Mouse (Mus musculus): Measurements from ENCODE around the gene Uts2b.
"Not testable (repeated sequence)": the region's sequence is repeated elsewhere in the genome, so short reads cannot be mapped to it uniquely, and the experiment has no call there.

The Uts2b gene

GRCm38 (mm10) chr16:27375318-27375717 lies 5.3 kb upstream of the Uts2b start:
- DNase-seq (ENCODE audit: low read depth, low spot score), result no peak

DNA sequence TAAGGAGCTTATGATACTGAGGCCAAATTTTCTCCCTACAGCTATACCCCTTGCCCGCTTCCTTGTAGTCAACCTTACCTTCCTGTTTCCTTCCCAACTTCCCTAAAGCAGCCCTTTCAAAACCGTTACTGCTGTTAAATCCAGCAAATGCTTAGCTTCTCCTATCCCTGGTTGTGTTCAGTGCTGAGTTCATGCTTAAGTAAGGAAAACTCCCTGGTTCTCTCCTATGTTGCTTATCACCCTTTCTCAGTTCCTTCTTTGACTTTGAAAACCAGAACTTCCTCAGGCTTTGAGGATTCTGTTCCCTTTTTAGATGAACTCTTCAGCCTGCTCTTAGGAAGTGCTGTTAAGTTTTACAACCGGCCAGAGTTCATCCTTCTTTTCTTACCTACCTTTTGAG lies 4.1 kb upstream of the Uts2b start:
- DNase-seq (ENCODE audit: low read depth, low spot score), result no peak

DNA sequence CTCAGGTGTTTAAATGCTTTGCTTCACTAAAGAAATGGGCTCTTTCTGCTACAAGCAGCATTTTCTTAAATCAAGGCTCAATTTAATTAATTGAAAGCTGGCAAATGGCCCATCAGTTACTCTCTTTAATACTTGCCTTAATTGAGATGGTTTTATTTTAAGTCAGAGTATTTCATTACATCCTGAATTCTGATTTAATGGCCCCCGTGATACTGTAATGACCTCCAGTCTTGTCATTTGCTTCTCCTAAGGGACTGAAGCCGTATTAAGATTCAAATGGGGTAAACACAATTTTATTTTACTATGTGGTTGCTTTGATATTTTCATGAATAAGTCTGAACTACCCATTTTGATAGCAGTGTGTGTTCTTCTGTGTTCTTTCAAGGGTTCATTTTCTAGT lies 661 bp upstream of the Uts2b start:
- no peak for DNase-seq (ENCODE audit: low read depth, low spot score)

GRCm38 (mm10) chr16:27360059-27360458 lies 10.0 kb downstream of the Uts2b start:
- DNase-seq (ENCODE audit: low read depth, low spot score), result no peak

DNA sequence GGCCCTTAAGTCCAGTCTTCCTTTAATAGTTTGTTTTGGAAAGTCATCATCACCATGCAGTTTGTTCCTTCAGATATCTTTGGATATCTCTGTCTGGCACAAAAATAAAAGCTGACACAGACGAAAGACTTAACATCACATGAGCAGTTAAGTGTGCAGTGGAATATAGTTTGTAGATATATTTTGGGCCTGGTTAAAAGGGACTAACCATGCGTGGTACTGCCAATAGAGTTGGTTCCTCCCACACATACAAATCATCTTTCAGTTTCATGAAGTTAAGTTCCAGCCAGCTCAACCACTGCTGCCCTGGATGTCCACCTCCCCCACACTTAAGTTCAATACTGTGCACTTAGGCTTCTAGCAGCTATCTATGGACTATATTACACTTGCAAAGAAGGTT lies 15.6 kb downstream of the Uts2b start:
- no peak for DNase-seq (ENCODE audit: low read depth, low spot score)

DNA sequence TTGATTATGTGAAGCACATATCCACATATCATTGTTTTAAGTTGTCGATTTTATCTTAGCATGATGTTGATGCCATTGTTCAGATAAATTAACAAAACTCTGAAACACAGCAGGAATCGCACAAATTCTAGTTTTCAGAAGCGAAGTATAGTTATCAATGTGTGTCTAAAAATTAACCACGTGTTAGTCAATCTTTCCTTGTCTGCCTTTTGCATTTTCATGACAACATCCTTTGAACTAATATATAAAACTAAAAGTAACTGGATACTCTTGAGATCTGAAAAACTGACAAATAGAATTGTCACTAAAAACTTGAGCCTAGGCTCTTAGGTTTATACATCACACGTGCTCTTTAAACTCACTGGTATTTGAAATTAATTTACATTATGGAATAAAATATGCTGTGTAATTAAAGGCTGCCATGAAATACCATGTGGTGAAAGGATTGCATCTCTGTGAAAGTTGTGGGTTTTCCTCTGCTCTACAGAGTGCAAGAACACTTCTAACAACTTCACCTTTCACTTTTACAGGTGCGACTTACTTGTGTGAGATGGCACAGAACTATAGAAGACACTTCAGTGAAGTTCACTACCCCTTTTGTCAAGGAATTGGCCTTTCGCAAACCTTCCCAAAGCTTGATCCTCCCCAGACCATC lies 20.0 kb downstream of the Uts2b start:
- DNase-seq (ENCODE audit: low read depth, low spot score), result no peak

DNA sequence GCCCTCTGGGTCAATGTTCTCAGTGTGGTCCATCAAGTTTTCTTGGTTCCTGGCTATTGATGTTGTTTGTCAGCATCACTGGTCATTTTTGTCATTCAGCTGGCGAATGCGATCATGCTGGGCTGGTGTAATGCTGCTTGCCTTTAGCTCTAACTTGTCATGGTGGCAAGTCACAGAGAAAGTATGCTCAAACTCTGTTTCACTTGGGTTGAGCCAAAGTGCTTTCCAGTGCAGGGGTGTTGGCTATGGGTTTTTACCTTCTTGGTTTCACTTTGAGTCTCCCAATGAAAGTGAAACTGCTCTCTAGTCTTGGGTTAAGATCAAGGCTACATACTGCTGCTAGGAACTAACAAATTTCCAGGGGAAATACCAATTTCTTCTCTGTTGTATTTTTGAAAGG lies 20.8 kb downstream of the Uts2b start:
- DNase-seq (ENCODE audit: low read depth, low spot score), result no peak

GRCm38 (mm10) chr16:27348359-27348758 lies 21.7 kb downstream of the Uts2b start:
- no peak for DNase-seq (ENCODE audit: low read depth, low spot score)

- DNase-seq (ENCODE audit: low read depth, low spot score), result no peak
These were observed 22.5 kb downstream of the Uts2b start for GRCm38 (mm10) chr16:27347521-27347920.

GRCm38 (mm10) chr16:27326463-27326862 lies 43.6 kb downstream of the Uts2b start:
- no peak for DNase-seq (ENCODE audit: low read depth, low spot score)

DNA sequence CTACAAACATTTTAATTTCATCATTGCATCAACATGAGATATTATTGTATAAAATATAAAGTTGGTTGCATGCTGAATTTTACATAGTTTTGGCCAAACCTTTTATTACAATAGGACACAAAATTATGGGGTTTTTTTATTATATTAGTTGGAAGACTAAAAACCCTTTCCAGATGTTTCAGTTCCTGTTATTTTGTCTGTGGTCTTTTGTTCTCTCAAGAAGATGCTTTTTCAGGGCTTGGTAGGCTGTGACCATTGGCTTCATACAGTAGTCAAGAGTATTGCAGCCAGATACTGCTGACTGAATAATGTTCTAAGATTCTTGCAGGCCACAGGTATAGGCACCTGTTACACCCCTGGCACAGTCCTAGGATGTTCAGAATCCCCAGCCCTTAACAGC lies 48.0 kb downstream of the Uts2b start:
- no peak for DNase-seq (ENCODE audit: low read depth, low spot score)

GRCm38 (mm10) chr16:27319099-27319498 lies 50.9 kb downstream of the Uts2b start:
- no peak for DNase-seq (ENCODE audit: low read depth, low spot score)

- not testable (repeated sequence) for DNase-seq (ENCODE audit: low read depth, low spot score)
These were observed 62.9 kb downstream of the Uts2b start, which contains the start of gene Ostn for GRCm38 (mm10) chr16:27307189-27307588. Gene Ostn, plus strand, starts transcription at chr16:27307489.
